Mouse (Mus musculus): ENCODE results near the gene Psmb9.

Gene Psmb9

DNA sequence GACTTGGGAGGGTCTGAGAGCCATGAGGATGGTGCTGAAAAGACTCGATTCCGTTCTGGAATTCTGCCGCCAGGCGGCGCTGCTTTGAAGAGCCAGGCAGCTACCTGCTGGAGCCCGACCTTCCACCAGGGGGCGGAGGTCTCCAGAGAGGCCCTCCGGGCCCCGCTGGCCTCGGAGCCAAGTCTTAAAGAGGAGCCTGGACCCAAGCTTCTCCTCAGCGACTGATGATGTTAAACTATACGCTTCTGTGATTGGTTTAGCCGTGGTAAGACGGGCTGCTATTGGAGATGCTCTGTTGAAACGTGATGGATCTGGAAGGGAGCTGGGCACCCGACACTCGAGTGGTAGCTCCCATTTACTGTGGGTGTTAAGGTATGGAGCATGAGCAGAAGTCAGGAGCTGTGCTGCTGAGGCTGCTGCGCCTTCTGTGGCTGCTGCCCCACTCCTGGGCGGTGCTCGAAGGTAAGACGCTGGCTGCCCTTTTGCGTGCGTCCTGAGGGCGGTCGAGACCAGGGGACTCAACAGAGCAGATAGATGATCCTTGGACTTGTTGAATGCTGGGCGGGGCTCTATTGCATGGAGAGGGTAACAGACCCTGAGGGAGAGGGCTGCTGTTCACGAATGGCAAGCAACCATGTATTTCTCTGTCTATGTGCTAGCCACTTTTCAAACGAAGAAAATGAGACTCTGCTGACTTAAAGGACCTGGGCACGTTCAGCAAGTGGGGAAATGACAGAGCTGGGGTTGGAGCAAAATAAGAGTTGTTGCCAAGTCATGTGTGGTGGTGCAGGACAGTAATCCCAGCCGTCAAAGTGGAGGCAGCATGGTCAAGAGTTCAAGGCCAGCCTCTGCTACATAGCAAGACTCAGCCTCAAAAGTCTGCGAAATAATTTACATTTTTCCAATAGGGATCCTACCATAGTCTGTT, 52.0 kb downstream of the Psmb9 start:
- peak; percentile 99 for DNase-seq

DNA sequence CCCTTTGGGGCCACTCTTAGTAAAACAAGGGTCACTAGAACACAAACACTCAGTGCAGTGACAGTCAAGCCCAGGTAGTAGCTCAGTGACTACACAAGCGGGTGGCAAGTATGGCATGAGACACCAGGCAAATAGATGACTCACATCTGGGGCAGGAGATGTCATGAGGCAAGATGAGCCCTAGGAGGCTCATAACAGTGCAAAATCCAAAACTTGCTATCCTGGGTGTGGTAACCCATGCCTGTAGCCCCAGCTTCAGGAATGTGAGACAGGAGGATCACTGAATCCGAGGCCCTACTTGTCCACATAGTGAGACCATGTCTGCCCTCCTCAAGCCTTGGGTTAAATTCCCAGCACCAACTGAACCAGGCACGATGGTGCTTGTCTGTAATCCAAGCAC, 53.1 kb downstream of the Psmb9 start:
- DNase-seq = no peak

DNA sequence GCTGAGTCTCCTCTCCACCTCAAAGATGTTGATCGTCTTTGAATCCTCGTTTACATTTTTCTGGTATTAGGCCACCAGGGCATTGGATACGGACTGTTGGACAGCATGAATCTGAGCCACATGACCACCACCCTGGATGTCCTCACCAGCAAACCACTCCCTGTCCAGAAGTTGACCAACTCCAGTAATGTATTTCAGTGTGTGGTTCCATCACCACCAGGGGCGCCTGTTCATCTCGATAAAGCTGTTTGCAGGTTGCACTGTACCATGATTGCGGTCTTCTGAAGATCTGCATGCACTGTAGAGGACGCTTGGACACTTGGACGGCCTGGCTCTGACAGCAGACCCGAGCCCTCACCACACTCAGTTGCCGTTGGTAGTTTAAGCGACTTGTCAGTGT, 54.3 kb downstream of the Psmb9 start:
- DNase-seq = peak; percentile 22

Measured in cerebellum, adult 9-11 months (tissue).